Mouse (Mus musculus) layer of hippocampus, adult 8-10 months (tissue): ENCODE measurements around the gene Orc5. TPM values are rescaled to one million over a fixed set of nuclear protein-coding genes. Genes with fewer than 3 reads are reported as not detected.

Experiments
- total RNA-seq, 4 experiments: library from RNA; stranded (reverse); gene quantifications; 2 replicates each; pipeline ENCODE4 v1.2.4; 2022

Gene Orc5
- total RNA-seq, 4 experiments from 2014 or later: 17.1 to 25.3 (median 22.5) TPM

Other genes with a start within 250 kb of the Orc5 start
- gene Reln, start 205.7 kb downstream of the Orc5 start, total RNA-seq: 10 to 100 TPM; 35.3 to 49.0 (median 41.5) TPM
- 10 to 100 TPM; 10.2 to 15.9 (median 13.5) TPM for gene Lhfpl3, start 195.6 kb upstream of the Orc5 start, total RNA-seq